23 mouse cellular contexts compared by ENCODE assay signal in the genomic region with DNA sequence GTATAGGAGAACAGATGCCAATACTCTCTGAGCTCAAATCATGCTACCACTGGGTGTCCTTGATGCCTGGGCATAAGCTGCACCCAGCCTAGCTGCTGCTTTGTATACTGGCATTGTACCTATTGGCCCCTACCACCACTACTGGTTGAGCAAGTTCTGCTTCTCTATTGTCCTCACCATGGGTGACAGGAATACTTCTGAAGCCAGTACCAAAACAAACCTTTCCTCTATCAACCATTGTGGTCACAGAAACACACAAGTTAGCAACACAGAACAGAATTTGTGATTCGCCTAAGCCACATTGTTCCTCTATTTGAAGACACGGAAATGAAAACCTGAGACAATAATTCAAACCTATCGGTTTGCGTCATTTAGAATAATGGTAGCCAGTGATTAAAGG.
DNase-seq lines count a peak whose midpoint lies in the region; ATAC-seq and TF ChIP-seq lines count a peak whose summit lies in the region.
"Had no signal": no experiment of that assay in that cellular context is flagged by ENCODE, and none has a peak within 500 bp of the region (broad histone marks: within the 10 kb centered on the region; RNA-seq: fewer than 3 reads in every experiment).

No protein-coding gene starts in this region.

- peak; percentile 3 to 6 for DNase-seq in urinary bladder, postnatal 36 days (ENCODE audit: low spot score in 2 of 2)
- no peak for DNase-seq in urinary bladder, postnatal 4 days (ENCODE audit: low spot score in 2 of 2)
- DNase-seq in splenic B cell, adult 2 months (ENCODE audit: low read depth, low spot score) = peak; percentile 26
- peak; percentile 19 for DNase-seq in stomach, postnatal 0 days (ENCODE audit: low spot score)
- DNase-seq in right cerebral cortex, adult 18-20 months = no peak
- DNase-seq: adrenal gland, adult 2 months; adrenal gland, postnatal 25 days; cerebellum, adult 18-20 months; cerebellum, adult 9-11 months; cerebellum, postnatal 25 days; embryo, embryonic 11 days; gastrocnemius, postnatal 10 days; gastrocnemius, postnatal 36 days; heart, adult 11 months had no signal

- H3K27ac ChIP-seq in stomach, postnatal 0 days (replicated peaks) = no peak overlapping the region
- H3K27ac ChIP-seq: embryonic facial prominence, embryonic 10.5 days; embryonic facial prominence, embryonic 13.5 days; forebrain, embryonic 12.5 days; hindbrain, embryonic 14.5 days had no signal

- 71% methylated on average over 4 of the region's 4 CpGs for WGBS in stomach, postnatal 0 days

- no peaks in the 10 kb centered on the region for H3K36me3 ChIP-seq in splenic B cell, adult 2 months (ENCODE audit: control insufficient read depth, insufficient read depth, low read length, poor library complexity, severe bottlenecking)
- H3K36me3 ChIP-seq in stomach, postnatal 0 days (ENCODE audit: control insufficient read depth, insufficient read depth, low read length) = no peaks in the 10 kb centered on the region
- H3K36me3 ChIP-seq: embryonic facial prominence, embryonic 10.5 days; embryonic facial prominence, embryonic 13.5 days; forebrain, embryonic 12.5 days had no signal

- no peak overlapping the region for H3K9ac ChIP-seq in stomach, postnatal 0 days (ENCODE audit: low read length)
- H3K9ac ChIP-seq: embryonic facial prominence, embryonic 13.5 days; forebrain, embryonic 12.5 days; hindbrain, embryonic 14.5 days had no signal

- no peak overlapping the region for H3K4me2 ChIP-seq in stomach, postnatal 0 days (replicated peaks; ENCODE audit: low read depth)
- H3K4me2 ChIP-seq: embryonic facial prominence, embryonic 13.5 days; forebrain, embryonic 12.5 days; heart, embryonic 11.5 days; hindbrain, embryonic 14.5 days had no signal

- ATAC-seq in megakaryocyte, adult 5-6 weeks (ENCODE audit: poor library complexity, severe bottlenecking) = 0 out of 2 replicates have a peak, but pooled peaks have one; percentile 24
- no peak for ATAC-seq in stomach, postnatal 0 days (ENCODE audit: low FRiP score, low TSS enrichment)
- ATAC-seq in CD4-positive, CD25-positive, alpha-beta regulatory T cell, adult 4 months = no peak
- no peak for ATAC-seq in monocyte, adult 5-6 weeks (replicated peaks; ENCODE audit: insufficient number of reproducible peaks, low FRiP score, low TSS enrichment, poor library complexity, severe bottlenecking)

- no peaks in the 10 kb centered on the region for H3K27me3 ChIP-seq in splenic B cell, adult 2 months (ENCODE audit: control insufficient read depth, insufficient read depth, low read length, poor library complexity, severe bottlenecking)
- H3K27me3 ChIP-seq in stomach, postnatal 0 days (ENCODE audit: control insufficient read depth, insufficient read depth, low read length) = no peaks in the 10 kb centered on the region
- H3K27me3 ChIP-seq: embryonic facial prominence, embryonic 13.5 days; forebrain, embryonic 12.5 days had no signal

- TF ChIP-seq CTCF in stomach, postnatal 0 days (IDR thresholded peaks at IDR 0.05; ENCODE audit: low read depth) = no peak

- TF ChIP-seq EP300 in stomach, postnatal 0 days (optimal IDR thresholded peaks at IDR 0.05) = no peak

- H3K9me3 ChIP-seq in stomach, postnatal 0 days (ENCODE audit: control insufficient read depth, low read length) = no peaks in the 10 kb centered on the region
- H3K9me3 ChIP-seq: embryonic facial prominence, embryonic 10.5 days; embryonic facial prominence, embryonic 13.5 days; forebrain, embryonic 12.5 days had no signal

- H3K4me3 ChIP-seq in stomach, postnatal 0 days (ENCODE audit: low read depth, low read length) = no peak overlapping the region
- H3K4me3 ChIP-seq: embryonic facial prominence, embryonic 10.5 days; embryonic facial prominence, embryonic 13.5 days; erythroblast, embryonic 14.5 days; forebrain, embryonic 12.5 days had no signal

- H3K4me1 ChIP-seq in stomach, postnatal 0 days (replicated peaks; ENCODE audit: control insufficient read depth, insufficient read depth) = no peaks in the 10 kb centered on the region
- H3K4me1 ChIP-seq: embryonic facial prominence, embryonic 10.5 days; embryonic facial prominence, embryonic 13.5 days; forebrain, embryonic 12.5 days had no signal

Comparison
In these comparisons a context has a peak if more than half of its experiments do, and no peak if none do; other contexts are left out.
1. DNase-seq: peak in urinary bladder, postnatal 36 days (2 of 2), splenic B cell, adult 2 months (single experiment) and stomach, postnatal 0 days (single experiment); none in urinary bladder, postnatal 4 days (0 of 2) and right cerebral cortex, adult 18-20 months (single experiment).